Mouse (Mus musculus) adrenal gland, postnatal 25 days (tissue): ENCODE measurements around the gene Tas1r3. TPM values are rescaled to one million over a fixed set of nuclear protein-coding genes. Genes with fewer than 3 reads are reported as not detected.

ENCODE experiments used
- microRNA-seq, 2 experiments: library from miRNA; unstranded; fragments of <30 nt; microRNA quantifications; one replicate each; pipeline ENCODE4 v1.2.0; 2021
- total RNA-seq: library from RNA; stranded (reverse); gene quantifications from 2 replicates; pipeline ENCODE4 v1.2.3, GENCODE M21; 2021

The Tas1r3 gene
- total RNA-seq, 1 experiment from 2014 or later, result 0.55 TPM

Small RNA genes lying within 50 kb of the gene (microRNA-seq; reads per million reads assigned to microRNA genes)
- gene Gm22991, result 0 reads per million in 2 experiments

Other genes with a start within 250 kb of the Tas1r3 start
- gene Cdk11b, start 238.5 kb downstream of the Tas1r3 start, total RNA-seq, result 50.9 and 68.4 TPM in 2 replicates
- not detected in 2 replicates for gene Gm10563, start 218.0 kb downstream of the Tas1r3 start, total RNA-seq
- gene Mmp23, start 210.0 kb downstream of the Tas1r3 start, total RNA-seq, result 3.7 and 4.2 TPM in 2 replicates
- gene Mib2, start 194.2 kb downstream of the Tas1r3 start, total RNA-seq, result 47.0 and 60.2 TPM in 2 replicates
- gene Fndc10, start 169.0 kb downstream of the Tas1r3 start, total RNA-seq, result 50.8 and 67.4 TPM in 2 replicates
- gene Ssu72, start 158.6 kb downstream of the Tas1r3 start, total RNA-seq, result 100 and 123 TPM in 2 replicates
- 0.86 and 1.6 TPM in 2 replicates for gene Tmem240, start 128.6 kb downstream of the Tas1r3 start, total RNA-seq
- gene Atad3a, start 102.3 kb downstream of the Tas1r3 start, total RNA-seq, result 91.0 and 98.7 TPM in 2 replicates
- gene Vwa1, start 88.7 kb downstream of the Tas1r3 start, total RNA-seq, result 2.6 and 3.7 TPM in 2 replicates
- gene Tmem88b, start 77.5 kb downstream of the Tas1r3 start, total RNA-seq, result 0.79 and 1.2 TPM in 2 replicates
- gene Ankrd65, start 72.9 kb downstream of the Tas1r3 start, total RNA-seq, result not detected in 2 replicates
- gene Mrpl20, start 60.5 kb downstream of the Tas1r3 start, total RNA-seq, result 126 and 163 TPM in 2 replicates
- gene Ccnl2, start 50.9 kb downstream of the Tas1r3 start, total RNA-seq, result 150 and 170 TPM in 2 replicates
- 135 and 160 TPM in 2 replicates for gene Aurkaip1, start 32.1 kb downstream of the Tas1r3 start, total RNA-seq
- 38.1 and 50.3 TPM in 2 replicates for gene Mxra8, start 23.7 kb downstream of the Tas1r3 start, total RNA-seq
- 63.2 and 64.6 TPM in 2 replicates for gene Dvl1, start 16.0 kb downstream of the Tas1r3 start, total RNA-seq
- gene Cptp, start 6.1 kb upstream of the Tas1r3 start, total RNA-seq, result 13.8 and 23.0 TPM in 2 replicates
- 32.4 and 36.9 TPM in 2 replicates for gene Ints11, start 6.2 kb upstream of the Tas1r3 start, total RNA-seq
- 36.3 and 38.8 TPM in 2 replicates for gene Pusl1, start 28.4 kb upstream of the Tas1r3 start, total RNA-seq
- 23.6 and 27.1 TPM in 2 replicates for gene Acap3, start 28.5 kb upstream of the Tas1r3 start, total RNA-seq
- 71.7 and 76.6 TPM in 2 replicates for gene Ube2j2, start 80.5 kb upstream of the Tas1r3 start, total RNA-seq
- 70.6 and 77.9 TPM in 2 replicates for gene C1qtnf12, start 99.0 kb upstream of the Tas1r3 start, total RNA-seq
- 6.6 and 9.7 TPM in 2 replicates for gene B3galt6, start 129.3 kb upstream of the Tas1r3 start, total RNA-seq
- gene Sdf4, start 129.5 kb upstream of the Tas1r3 start, total RNA-seq, result 248 and 275 TPM in 2 replicates
- gene Tnfrsf4, start 150.5 kb upstream of the Tas1r3 start, total RNA-seq, result 1.5 TPM in 1 of 2 replicates, not detected in the other
- not detected in 2 replicates for gene Tnfrsf18, start 162.8 kb upstream of the Tas1r3 start, total RNA-seq
- 0.61 TPM in 1 of 2 replicates, not detected in the other for gene Ttll10, start 196.1 kb upstream of the Tas1r3 start, total RNA-seq
- 13.5 and 16.7 TPM in 2 replicates for gene 9430015G10Rik, start 246.6 kb upstream of the Tas1r3 start, total RNA-seq